Mouse (Mus musculus): ENCODE measurements at regions not wholly inside any gene's neighbourhood (a gene's known extent, or its start where the extent isn't known, plus 50 kb on each side); places are given as distances from the start of the nearest gene placed in this dataset.
"Not testable (repeated sequence)": the region's sequence is repeated elsewhere in the genome, so short reads cannot be mapped to it uniquely, and the experiment has no call there.

- TF ChIP-seq CTCF (IDR thresholded peaks at IDR 0.05; ENCODE audit: insufficient read depth, low read length); POLR2A (IDR thresholded peaks at IDR 0.05; ENCODE audit: borderline replicate concordance, extremely low read depth, low read depth, low read length): not testable (repeated sequence)
Observed at GRCm38 (mm10) chr12:21527336-21527735, 109.9 kb upstream of the Ywhaq start.

Data from lung, adult 2 months (tissue).